7 mouse cellular contexts compared by ENCODE assay signal in genomic region chr2:167689501-167690218, GRCm38 (mm10). TPM values are rescaled to one million over a fixed set of nuclear protein-coding genes. Genes with fewer than 3 reads are reported as not detected.
DNase-seq lines count a peak whose midpoint lies in the region; ATAC-seq lines count a peak whose summit lies in the region.

Gene Tmem189 (minus strand): TSS chr2:167689822.

- intact Hi-C loops in left cerebral cortex, postnatal 14 days (cut with DNase I): loop anchor here (5.0 to 10.0 kb wide), 3 partner anchors 93 to 405 kb away; partner anchors contain the start of gene Ripor3

- peak; percentile 65 for ATAC-seq in activated CD4-positive, CD25-positive, alpha-beta regulatory T cell, adult 4 months
- no peak for ATAC-seq in common myeloid progenitor, adult 5-6 weeks (replicated peaks; ENCODE audit: low read depth, poor library complexity, severe bottlenecking)
- ATAC-seq in hindbrain, embryonic 16.5 days: peak; percentile 24; the same call in 1 of the 2 replicates

- peak; percentile 62 for DNase-seq in gastrocnemius, postnatal 10 days
- peak; percentile 60 to 74 for DNase-seq in left cerebral cortex, postnatal 14 days (ENCODE audit: low spot score in 2 of 2)
- peak; percentile 61 for DNase-seq in right cerebral cortex, postnatal 25 days

- H3K27ac ChIP-seq in hindbrain, embryonic 16.5 days (ENCODE audit: low read depth, low read length): peak within 1 kb of the TSS; percentile 57; the same call in 1 of the 2 replicates

- H3K9me3 ChIP-seq in hindbrain, embryonic 16.5 days (ENCODE audit: control insufficient read depth, low read length): no peaks in the 10 kb centered on the region
- no peaks in the 10 kb centered on the region for H3K9me3 ChIP-seq in megakaryocyte, embryonic 14.5 days

- H3K4me2 ChIP-seq in hindbrain, embryonic 16.5 days (ENCODE audit: low read length): peak within 1 kb of the TSS; percentile 93

- WGBS in hindbrain, embryonic 16.5 days: 1% methylated on average over 82 of the region's 99 CpGs

- peaks cover 29% of the 10 kb centered on the region for H3K27me3 ChIP-seq in hindbrain, embryonic 16.5 days (replicated peaks; ENCODE audit: control insufficient read depth, insufficient read depth, low read length)
- H3K27me3 ChIP-seq in megakaryocyte, embryonic 14.5 days (replicated peaks): peaks cover 27% of the 10 kb centered on the region

- no peaks in the 10 kb centered on the region for H3K36me3 ChIP-seq in hindbrain, embryonic 16.5 days (ENCODE audit: control insufficient read depth, insufficient read depth, low read length)
- peaks cover 38% of the 10 kb centered on the region for H3K36me3 ChIP-seq in megakaryocyte, embryonic 14.5 days (replicated peaks; ENCODE audit: low read length)

- peak within 1 kb of the TSS; percentile 75 for H3K9ac ChIP-seq in hindbrain, embryonic 16.5 days (ENCODE audit: low read depth, low read length)

- peaks cover 12% of the 10 kb centered on the region for H3K4me1 ChIP-seq in hindbrain, embryonic 16.5 days (ENCODE audit: control insufficient read depth, insufficient read depth, low read depth, low read length)
- peaks cover 88% of the 10 kb centered on the region for H3K4me1 ChIP-seq in megakaryocyte, embryonic 14.5 days

- peak within 1 kb of the TSS; percentile 72 for H3K4me3 ChIP-seq in hindbrain, embryonic 16.5 days (ENCODE audit: low read length)
- peak within 1 kb of the TSS; percentile 93 for H3K4me3 ChIP-seq in megakaryocyte, embryonic 14.5 days (replicated peaks)

RNA-seq across cellular contexts. Expression of gene Tmem189, which starts in this region (rescaled TPM):
- 10 to 100 TPM; 12.6 to 13.5 TPM for polyA plus RNA-seq in activated CD4-positive, CD25-positive, alpha-beta regulatory T cell, adult 4 months (2017; shearing (Covaris generic))
- total RNA-seq in common myeloid progenitor, adult 5-6 weeks (2017): 17.3 and 27.5 TPM in 2 replicates
- 10 to 100 TPM; 20.4 to 22.6 TPM for total RNA-seq in gastrocnemius, postnatal 10 days (2021)
- 37.1 and 39.3 TPM in 2 replicates for polyA plus RNA-seq in hindbrain, embryonic 16.5 days (2015; fragmentation: Nextera tagmentation; extraction: Ambion mirVana)
- 10 to 100 TPM; 54.6 to 58.5 TPM for total RNA-seq in left cerebral cortex, postnatal 14 days (2021)
- polyA plus RNA-seq in megakaryocyte, embryonic 14.5 days (2012; ENCODE audit: insufficient read depth, low replicate concordance): 164 and 173 TPM in 2 replicates
